Mouse (Mus musculus) embryonic facial prominence, embryonic 11.5 days (tissue): Measurements from ENCODE around the gene Tomm7. TPM values are rescaled to one million over a fixed set of nuclear protein-coding genes. Genes with fewer than 3 reads are reported as not detected.

Experiments used
- ATAC-seq: fragments of 200-750 bp; cut with Nextera tagmentation; replicated peaks from 2 replicates; pipeline ENCODE4 v1.8.0; 2017; ENCODE audit warnings: low read depth; ENCODE audit not compliant: insufficient number of reproducible peaks, low FRiP score, low TSS enrichment
- DNase-seq: peaks from one replicate; pipeline ENCODE4 v3.0.0-alpha.2; 2015; ENCODE audit warnings: low spot score
- H3K27ac ChIP-seq: fragments of 300-500 bp; sonication (generic); replicated peaks from 2 replicates; pipeline ENCODE4 v1.5.1; 2014; ENCODE audit warnings: mild to moderate bottlenecking, low read depth, low read length, control low read depth
- H3K27me3 ChIP-seq: fragments of 300-500 bp; sonication (generic); 2 replicates; pipeline ENCODE4 v1.6.1; 2014; ENCODE audit warnings: mild to moderate bottlenecking, low read length, moderate library complexity, mixed read lengths; ENCODE audit not compliant: control insufficient read depth, insufficient read depth
- H3K36me3 ChIP-seq: fragments of 300-500 bp; sonication (generic); replicated peaks from 2 replicates; pipeline ENCODE4 v1.6.1; 2014; ENCODE audit warnings: low read depth, mild to moderate bottlenecking, low read length, moderate library complexity, mixed read lengths; ENCODE audit not compliant: control insufficient read depth, insufficient read depth
- H3K4me1 ChIP-seq: fragments of 300-500 bp; sonication (generic); 2 replicates; pipeline ENCODE4 v1.6.1; 2014; ENCODE audit warnings: low read length, mixed read lengths; ENCODE audit not compliant: control insufficient read depth, insufficient read depth
- H3K4me2 ChIP-seq: fragments of 300-500 bp; sonication (generic); 2 replicates; pipeline ENCODE4 v1.6.1; 2014; ENCODE audit warnings: low read depth, mild to moderate bottlenecking, control low read depth, low read length, moderate library complexity
- H3K4me3 ChIP-seq: fragments of 300-500 bp; sonication (generic); 2 replicates; pipeline ENCODE4 v1.5.1; 2014; ENCODE audit warnings: low read depth, low read length, control low read depth
- H3K9ac ChIP-seq: fragments of 300-500 bp; sonication (generic); replicated peaks from 2 replicates; pipeline ENCODE4 v1.6.1; 2014; ENCODE audit warnings: mild to moderate bottlenecking, control low read depth, low read length
- H3K9me3 ChIP-seq: fragments of 300-500 bp; sonication (generic); replicated peaks from 2 replicates; pipeline ENCODE4 v1.6.1; 2016; ENCODE audit warnings: mild to moderate bottlenecking, low read length, inconsistent platforms, mixed read lengths; ENCODE audit not compliant: control insufficient read depth
- WGBS: fragments of 180-500 bp; shearing (Covaris S2); extraction: QIAGEN DNeasy Blood & Tissue Kit; methylation state at CpG from one replicate; pipeline ENCODE4 v1.1.7; 2014; 5-methylcytosine and 5-hydroxymethylcytosine counted together
- polyA plus RNA-seq: library from polyadenylated mRNA; unstranded; fragments of >200 nt; fragmentation: Nextera tagmentation; extraction: Ambion mirVana; gene quantifications from 2 replicates; pipeline ENCODE4 v1.2.1, GENCODE M21; 2014

Gene Tomm7
- polyA plus RNA-seq, 1 experiment from 2014 or later: 128 TPM

DNA sequence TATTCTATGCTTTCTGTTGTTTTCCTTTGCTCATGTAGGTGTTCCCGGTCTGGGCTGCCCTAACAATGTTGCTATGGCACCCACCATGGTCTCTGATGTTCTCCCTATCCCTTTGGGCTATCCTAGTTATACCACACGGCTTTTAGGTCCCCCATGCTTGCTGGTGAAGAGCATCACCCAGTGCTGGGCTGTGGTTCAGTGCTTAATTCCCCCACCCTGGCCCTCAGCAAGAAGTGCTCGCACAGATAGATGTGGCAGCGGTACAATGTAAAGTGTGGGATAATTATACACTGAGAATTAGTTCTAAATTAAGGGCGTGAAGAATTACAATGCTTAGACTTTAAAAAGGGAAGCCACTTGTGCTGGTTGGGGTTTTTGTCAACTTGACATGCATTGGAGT lies 22.0 kb upstream of the Tomm7 start:
- WGBS: 88% methylated on average over 5 of the region's 5 CpGs
- Histone ChIP-seq H3K4me3 (no peak overlapping the region), H3K27ac (no peak overlapping the region), H3K36me3 (no peaks in the 10 kb centered on the region), H3K9ac (no peak overlapping the region), H3K4me1 (no peaks in the 10 kb centered on the region), H3K9me3 (no peaks in the 10 kb centered on the region), H3K4me2 (no peak overlapping the region), H3K27me3 (no peaks in the 10 kb centered on the region)
- DNase-seq (no peak), ATAC-seq (no peak)

DNA sequence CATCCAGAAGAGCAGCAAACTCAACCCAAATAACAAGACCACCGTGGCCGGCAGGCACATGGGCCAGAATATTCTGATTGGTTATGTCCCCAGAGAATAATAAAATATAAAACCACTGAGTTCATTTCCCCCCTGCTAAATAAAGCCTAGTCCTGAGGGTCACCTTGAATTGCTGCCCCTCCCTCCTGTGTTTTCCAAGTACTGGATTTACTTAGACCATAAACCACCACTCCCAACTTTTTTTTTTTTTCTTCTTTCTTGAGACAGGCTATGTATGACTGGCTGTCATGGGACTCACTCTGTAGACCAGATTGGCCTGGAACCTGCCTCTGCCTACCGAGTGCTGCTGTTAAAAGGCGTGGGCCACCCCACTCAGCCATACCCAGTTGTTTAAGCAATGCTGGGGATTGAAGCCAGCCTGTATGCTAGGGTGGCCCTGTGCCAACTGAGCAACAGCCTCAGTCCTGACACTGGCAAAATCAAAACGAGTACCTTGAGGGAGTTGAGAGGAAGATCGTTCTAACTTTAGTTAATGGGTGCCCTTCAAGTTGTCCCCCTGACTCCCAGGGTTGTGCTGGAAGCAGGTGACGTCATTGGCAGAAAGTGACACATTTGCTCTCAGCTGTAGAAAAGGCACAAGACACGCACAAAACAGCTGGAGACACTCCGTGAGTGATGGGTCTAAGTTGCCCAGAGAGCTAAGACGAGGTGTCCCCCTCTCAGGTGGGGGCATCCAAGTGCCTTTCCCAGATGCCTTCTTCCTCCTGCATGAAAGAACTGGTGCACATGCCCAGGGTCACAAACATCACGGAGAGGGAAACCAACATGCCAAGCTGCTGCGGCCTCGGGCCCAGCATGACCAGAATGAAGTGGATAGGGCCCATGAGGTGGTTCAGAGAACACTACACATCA lies 20.3 kb upstream of the Tomm7 start:
- DNase-seq (no peak), ATAC-seq (no peak)
- Histone ChIP-seq H3K9ac (no peak overlapping the region), H3K27ac (no peak overlapping the region), H3K4me1 (no peaks in the 10 kb centered on the region), H3K36me3 (no peaks in the 10 kb centered on the region; the same call in 1 of the 2 replicates), H3K4me3 (no peak overlapping the region), H3K9me3 (no peaks in the 10 kb centered on the region), H3K27me3 (no peaks in the 10 kb centered on the region), H3K4me2 (no peak overlapping the region)
- 87% methylated on average over 13 of the region's 13 CpGs for WGBS

DNA sequence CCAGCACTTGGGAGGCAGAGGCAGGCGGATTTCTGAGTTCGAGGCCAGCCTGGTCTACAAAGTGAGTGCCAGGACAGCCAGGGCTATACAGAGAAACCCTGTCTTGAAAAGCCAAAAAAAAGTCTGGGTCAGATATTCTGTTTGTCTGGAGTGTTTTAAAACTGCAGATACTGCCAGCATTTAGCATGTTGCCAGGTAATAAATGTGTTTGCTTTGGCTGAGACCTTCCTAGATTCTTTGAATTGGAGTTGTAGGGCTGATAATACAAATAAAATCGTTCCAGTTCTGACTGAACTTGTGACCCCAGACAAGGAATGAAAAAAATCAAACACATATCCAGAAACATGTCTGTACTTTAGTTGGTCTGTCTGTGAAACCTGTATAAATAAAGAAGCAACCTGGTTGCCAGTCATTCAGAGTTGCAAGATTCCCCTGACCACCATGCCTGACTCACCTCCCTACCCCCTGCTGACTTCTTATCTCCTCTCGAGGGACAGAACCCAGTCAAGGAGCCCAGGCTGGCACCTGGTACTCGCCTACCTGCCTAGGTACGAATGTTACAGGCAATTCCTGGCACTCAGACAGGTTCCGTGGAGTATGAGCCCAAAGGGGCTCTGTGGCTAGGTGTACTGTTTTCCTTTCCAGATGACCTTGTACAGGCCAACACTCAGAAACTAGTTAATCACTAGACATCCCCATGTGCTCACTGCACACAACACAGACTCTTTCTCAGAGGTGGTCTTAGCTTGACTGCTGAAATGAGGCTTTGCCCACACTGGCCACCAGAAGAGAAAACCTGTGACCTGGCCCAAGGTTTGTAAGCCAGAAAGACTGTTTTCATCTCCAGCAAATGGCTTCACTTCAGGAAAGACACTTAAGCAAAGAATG lies 19.4 kb upstream of the Tomm7 start:
- WGBS: 82% methylated on average over 7 of the region's 7 CpGs
- ATAC-seq (no peak), DNase-seq (no peak)
- Histone ChIP-seq H3K36me3 (no peaks in the 10 kb centered on the region; the same call in 1 of the 2 replicates), H3K9ac (no peak overlapping the region), H3K4me1 (no peaks in the 10 kb centered on the region), H3K9me3 (no peaks in the 10 kb centered on the region), H3K27ac (no peak overlapping the region), H3K4me3 (no peak overlapping the region), H3K4me2 (no peak overlapping the region), H3K27me3 (no peaks in the 10 kb centered on the region)

DNA sequence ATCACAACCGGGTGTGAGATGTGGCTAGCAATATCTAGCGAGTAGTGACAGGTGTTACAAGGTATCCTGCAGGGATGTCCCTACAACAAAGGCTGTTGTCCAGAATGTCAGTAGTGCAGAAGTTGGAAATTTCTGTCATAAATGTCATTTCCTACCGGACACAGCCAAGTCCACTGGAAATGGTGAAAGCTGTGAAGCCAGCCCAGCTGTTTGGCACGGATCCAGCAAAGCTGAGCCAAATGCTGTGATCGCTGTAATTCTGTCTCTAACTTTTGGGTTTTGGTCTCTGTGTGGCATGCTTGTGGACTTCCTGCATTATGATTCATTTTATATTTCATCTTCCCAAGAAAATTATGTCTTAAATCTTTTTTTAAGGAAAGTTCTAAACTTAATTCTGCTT lies 18.3 kb upstream of the Tomm7 start:
- no peaks in the 10 kb centered on the region for H3K27me3 ChIP-seq
- ATAC-seq (no peak), DNase-seq (no peak)
- no peaks in the 10 kb centered on the region for H3K9me3 ChIP-seq
- no peaks in the 10 kb centered on the region; the same call in 1 of the 2 replicates for H3K36me3 ChIP-seq
- no peak overlapping the region for H3K4me3 ChIP-seq
- H3K4me1 ChIP-seq: no peaks in the 10 kb centered on the region
- no peak overlapping the region for H3K4me2 ChIP-seq
- no peak overlapping the region for H3K27ac ChIP-seq
- WGBS: 82% methylated on average over 5 of the region's 5 CpGs
- H3K9ac ChIP-seq: no peak overlapping the region

DNA sequence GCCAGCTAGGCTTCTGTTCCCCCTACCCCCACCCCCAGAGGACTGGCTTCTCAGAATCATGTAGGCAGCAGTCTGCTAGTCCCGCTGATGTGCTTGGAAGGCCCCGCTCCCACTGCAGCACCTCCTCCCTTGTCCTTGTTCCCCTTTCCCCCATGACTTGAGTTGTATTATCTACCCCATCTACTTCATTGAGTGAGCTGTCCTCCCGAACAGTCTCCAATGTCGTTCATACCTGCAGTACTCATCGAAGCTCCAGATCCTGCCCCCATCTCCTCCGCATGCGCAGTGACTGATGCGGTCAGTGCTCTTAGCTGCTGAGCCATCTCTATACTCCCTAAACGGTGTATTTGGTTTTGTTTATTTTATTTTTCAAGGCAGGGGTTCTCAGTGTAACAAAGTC lies 17.8 kb upstream of the Tomm7 start:
- DNase-seq (no peak), ATAC-seq (no peak)
- Histone ChIP-seq H3K9me3 (no peaks in the 10 kb centered on the region), H3K4me3 (no peak overlapping the region), H3K4me1 (no peaks in the 10 kb centered on the region), H3K36me3 (no peaks in the 10 kb centered on the region; the same call in 1 of the 2 replicates), H3K9ac (no peak overlapping the region), H3K27ac (no peak overlapping the region), H3K4me2 (no peak overlapping the region), H3K27me3 (no peaks in the 10 kb centered on the region)
- 90% methylated on average over 9 of the region's 9 CpGs for WGBS

DNA sequence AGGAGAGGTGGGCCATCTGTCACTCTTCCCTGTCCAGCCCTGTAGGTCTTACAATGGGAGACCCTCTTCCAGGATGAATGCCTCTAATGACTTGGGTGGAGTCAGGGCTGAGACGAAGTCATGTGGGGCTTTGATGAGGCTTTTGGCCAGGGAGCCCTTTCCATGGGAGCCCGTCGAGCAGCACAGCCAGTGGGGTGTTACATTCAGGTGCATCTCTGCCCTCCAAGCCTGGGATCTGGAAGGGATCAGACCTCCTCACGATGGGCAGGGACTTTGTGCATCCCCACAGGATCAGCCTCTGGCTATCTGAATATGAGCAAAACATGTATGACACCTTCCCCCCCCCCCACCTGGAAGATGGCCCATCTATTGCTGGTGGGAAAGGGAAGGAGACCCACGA lies 15.9 kb upstream of the Tomm7 start:
- DNase-seq (no peak), ATAC-seq (no peak)
- Histone ChIP-seq H3K9ac (no peak overlapping the region), H3K27ac (no peak overlapping the region), H3K36me3 (peaks cover 10% of the 10 kb centered on the region), H3K4me3 (no peak overlapping the region), H3K4me2 (no peak overlapping the region), H3K9me3 (no peaks in the 10 kb centered on the region), H3K27me3 (no peaks in the 10 kb centered on the region), H3K4me1 (no peaks in the 10 kb centered on the region)
- WGBS: 91% methylated on average over 5 of the region's 5 CpGs

DNA sequence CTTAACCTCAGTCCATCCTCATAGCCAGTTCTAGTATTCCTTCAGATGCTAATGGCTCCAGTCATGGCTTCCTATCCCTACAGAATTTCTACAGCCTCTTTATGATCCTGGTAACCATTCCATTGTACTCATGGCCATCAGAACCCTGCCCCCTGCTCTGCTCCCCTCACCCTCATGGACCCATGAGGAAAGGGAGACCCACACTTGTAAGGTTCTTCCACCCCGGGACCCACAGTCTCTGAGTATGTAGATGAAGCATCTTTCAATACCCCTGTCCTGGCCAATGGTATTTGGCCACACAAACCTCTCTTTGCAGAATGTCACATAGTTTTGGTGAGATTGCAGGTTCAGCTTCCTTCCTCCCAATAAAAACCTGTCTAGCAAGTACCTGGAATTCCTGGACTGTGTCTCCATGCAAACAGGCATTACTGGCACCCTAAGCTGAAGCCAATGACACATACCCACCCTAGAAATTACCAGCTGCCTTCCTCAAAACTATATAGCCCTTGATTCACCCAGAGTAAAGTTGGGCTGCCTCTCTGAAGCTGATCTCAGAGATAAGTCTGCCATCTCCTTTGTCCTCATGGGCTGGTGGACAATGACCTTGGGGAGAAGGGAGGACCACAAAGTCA lies 15.2 kb upstream of the Tomm7 start:
- Histone ChIP-seq H3K9ac (no peak overlapping the region), H3K27me3 (no peaks in the 10 kb centered on the region), H3K4me2 (no peak overlapping the region), H3K9me3 (no peaks in the 10 kb centered on the region), H3K36me3 (peaks cover 11% of the 10 kb centered on the region), H3K4me3 (no peak overlapping the region), H3K27ac (no peak overlapping the region), H3K4me1 (no peaks in the 10 kb centered on the region)
- DNase-seq (no peak), ATAC-seq (0 out of 2 replicates have a peak, but pooled peaks have one; percentile 21)
- 81% methylated on average over 1 of the region's 1 CpGs for WGBS
